In genomic region chr7:126896912-126897311, GRCm38 (mm10) we compare ENCODE assay signal across 8 mouse cellular contexts. TPM values are rescaled to one million over a fixed set of nuclear protein-coding genes. Genes with fewer than 3 reads are reported as not detected.
DNase-seq lines count a peak whose midpoint lies in the region; ATAC-seq and TF ChIP-seq lines count a peak whose summit lies in the region.

No protein-coding gene starts in this region.

- no peak for TF ChIP-seq EP300 in heart, postnatal 0 days (IDR thresholded peaks at IDR 0.05; ENCODE audit: low read depth)

- peaks cover 5% of the 10 kb centered on the region; the same call in 1 of the 2 replicates for H3K79me2 ChIP-seq in liver, adult 2 months (ENCODE audit: control insufficient read depth, insufficient read depth, low read length)
- H3K79me2 ChIP-seq in myocyte (ENCODE audit: control insufficient read depth, insufficient read depth), result no peaks in the 10 kb centered on the region

- H3K4me2 ChIP-seq in embryonic facial prominence, embryonic 13.5 days, result peak overlapping the region; percentile 77; the same call in 1 of the 2 replicates
- peak overlapping the region; percentile 86 for H3K4me2 ChIP-seq in heart, postnatal 0 days (ENCODE audit: low read depth, low read length)
- peak overlapping the region; percentile 99 for H3K4me2 ChIP-seq in myocyte (ENCODE audit: low read depth)

- H3ac ChIP-seq in myocyte (ENCODE audit: control insufficient read depth, insufficient read length), result no peak overlapping the region

- TF ChIP-seq POLR2A in liver, adult 2 months (IDR thresholded peaks at IDR 0.05; ENCODE audit: extremely low read depth, insufficient read depth, low read length), result no peak
- TF ChIP-seq POLR2A in myocyte (IDR thresholded peaks at IDR 0.05; ENCODE audit: insufficient read length, low read depth), result no peak

- H3K9ac ChIP-seq in liver, adult 2 months (ENCODE audit: low read depth, low read length), result peak overlapping the region; percentile 15; the same call in 1 of the 2 replicates
- H3K9ac ChIP-seq in embryonic facial prominence, embryonic 13.5 days, result no peak overlapping the region
- H3K9ac ChIP-seq in heart, postnatal 0 days (replicated peaks; ENCODE audit: low read depth, low read length), result no peak overlapping the region

- TF ChIP-seq CTCF in liver, adult 2 months (IDR thresholded peaks at IDR 0.05; ENCODE audit: low read depth, low read length), result 0 out of 2 replicates have a peak, but pooled peaks have one; percentile 1
- TF ChIP-seq CTCF in heart, postnatal 0 days (IDR thresholded peaks at IDR 0.05; ENCODE audit: low read depth), result no peak

- H3K4me1 ChIP-seq in liver, adult 2 months (ENCODE audit: control insufficient read depth, insufficient read depth, low read length), result 0 out of 2 replicates have a peak, but pooled peaks cover 4% of the 10 kb centered on the region
- H3K4me1 ChIP-seq in embryonic facial prominence, embryonic 13.5 days, result peaks cover 17% of the 10 kb centered on the region
- H3K4me1 ChIP-seq in heart, postnatal 0 days (ENCODE audit: control insufficient read depth, insufficient read depth), result peaks cover 10% of the 10 kb centered on the region; the same call in 1 of the 2 replicates

- ATAC-seq in embryonic facial prominence, embryonic 13.5 days (ENCODE audit: insufficient number of reproducible peaks, insufficient read depth, low FRiP score, low TSS enrichment, low read depth), result no peak
- no peak for ATAC-seq in heart, postnatal 0 days (ENCODE audit: insufficient read depth, low read depth)

- H3K9me3 ChIP-seq in embryonic facial prominence, embryonic 13.5 days, result no peaks in the 10 kb centered on the region
- no peaks in the 10 kb centered on the region for H3K9me3 ChIP-seq in heart, postnatal 0 days (replicated peaks; ENCODE audit: control insufficient read depth, low read length)

- H3K4me3 ChIP-seq in liver, adult 2 months (ENCODE audit: insufficient read depth, low read depth, low read length), result peak overlapping the region; percentile 22; the same call in 1 of the 2 replicates
- H3K4me3 ChIP-seq in embryonic facial prominence, embryonic 13.5 days, result no peak overlapping the region
- no peak overlapping the region for H3K4me3 ChIP-seq in heart, postnatal 0 days (ENCODE audit: low read depth, low read length)
- H3K4me3 ChIP-seq in myocyte, result peak overlapping the region; percentile 62

- H3K27ac ChIP-seq in liver, adult 2 months (replicated peaks; ENCODE audit: insufficient read depth, low read depth, low read length), result peak overlapping the region; percentile 69
- H3K27ac ChIP-seq in embryonic facial prominence, embryonic 13.5 days, result no peak overlapping the region
- peak overlapping the region; percentile 70; the same call in 1 of the 2 replicates for H3K27ac ChIP-seq in heart, postnatal 0 days (ENCODE audit: low read depth)

- WGBS in liver, adult 2 months, result 94% methylated on average over 5 of the region's 5 CpGs
- 91% methylated on average over 5 of the region's 5 CpGs for WGBS in embryonic facial prominence, embryonic 13.5 days
- WGBS in heart, postnatal 0 days, result 82% methylated on average over 5 of the region's 5 CpGs

- peaks cover 36% of the 10 kb centered on the region for H3K36me3 ChIP-seq in liver, adult 2 months (ENCODE audit: control insufficient read depth, insufficient read depth, low read length)
- H3K36me3 ChIP-seq in embryonic facial prominence, embryonic 13.5 days, result peaks cover under 1% of the 10 kb centered on the region; the same call in 1 of the 2 replicates
- 0 out of 2 replicates have a peak, but pooled peaks cover under 1% of the 10 kb centered on the region for H3K36me3 ChIP-seq in heart, postnatal 0 days (replicated peaks; ENCODE audit: control insufficient read depth, insufficient read depth, low read length)
- no peaks in the 10 kb centered on the region for H3K36me3 ChIP-seq in myocyte (ENCODE audit: control insufficient read depth, insufficient read depth)

- no peak for DNase-seq in liver, adult 2 months (ENCODE audit: extremely low read depth, low read depth, low spot score)
- no peak for DNase-seq in liver
- no peak for DNase-seq in heart, postnatal 0 days (ENCODE audit: low spot score)
- DNase-seq in retina, postnatal 1 day, result no peak
- DNase-seq in adrenal gland, postnatal 4 days (ENCODE audit: low spot score in 2 of 2), result no peak
- no peak for DNase-seq in right cerebral cortex, adult 2 months (ENCODE audit: low spot score in 2 of 2)

- H3K27me3 ChIP-seq in liver, adult 2 months (ENCODE audit: control insufficient read depth, insufficient read depth, low read length), result no peaks in the 10 kb centered on the region
- no peaks in the 10 kb centered on the region for H3K27me3 ChIP-seq in embryonic facial prominence, embryonic 13.5 days
- H3K27me3 ChIP-seq in heart, postnatal 0 days (ENCODE audit: control insufficient read depth, insufficient read depth, low read length), result no peaks in the 10 kb centered on the region
- no peaks in the 10 kb centered on the region for H3K27me3 ChIP-seq in myocyte (ENCODE audit: control insufficient read depth, insufficient read depth, insufficient read length)

TF ChIP-seq in myocyte, 11 proteins besides CTCF, POLR2A, EP300 and RAD21:
- TF ChIP-seq SRF (IDR thresholded peaks at IDR 0.05; ENCODE audit: control insufficient read depth, insufficient read length, low read depth) (no peak), USF1 (IDR thresholded peaks at IDR 0.05; ENCODE audit: low read depth) (no peak), REST (IDR thresholded peaks at IDR 0.05; ENCODE audit: insufficient read depth, insufficient read length) (no peak), TCF12 (IDR thresholded peaks at IDR 0.05; ENCODE audit: insufficient read depth, poor library complexity, severe bottlenecking) (no peak)

RNA-seq across cellular contexts. Expression of gene Taok2, which starts 12.4 kb away (rescaled TPM):
- total RNA-seq in liver, adult 2 months (2014; rRNA removed), result 20.5 and 21.7 TPM in 2 replicates
- 28.5 and 42.7 TPM in 2 replicates for polyA plus RNA-seq in liver, adult 2 months (2012; rRNA removed)
- 53.4 and 53.6 TPM in 2 replicates for polyA plus RNA-seq in embryonic facial prominence, embryonic 13.5 days (2015; fragmentation: Nextera tagmentation; extraction: Ambion mirVana)
- total RNA-seq in heart, postnatal 0 days (2014; rRNA removed; ENCODE audit: low replicate concordance), result 47.4 and 47.9 TPM in 2 replicates
- 17.9 and 20.9 TPM in 2 replicates for polyA plus RNA-seq in heart, postnatal 0 days (2015; fragmentation: Nextera tagmentation; extraction: Ambion mirVana)
- polyA plus RNA-seq in myocyte (2012; fragmentation: generic; extraction: Trizol), result 26.6 TPM
- total RNA-seq in adrenal gland, postnatal 4 days (2021), result 100 to 1,000 TPM; 104 to 108 TPM

RNA-seq across cellular contexts. Expression of gene Tmem219, which starts 25.8 kb away (rescaled TPM):
- total RNA-seq in liver, adult 2 months (2014; rRNA removed), result 78.4 and 98.6 TPM in 2 replicates
- polyA plus RNA-seq in liver, adult 2 months (2012; rRNA removed), result 94.9 and 120 TPM in 2 replicates
- polyA plus RNA-seq in embryonic facial prominence, embryonic 13.5 days (2015; fragmentation: Nextera tagmentation; extraction: Ambion mirVana), result 28.3 and 28.6 TPM in 2 replicates
- 19.9 and 30.0 TPM in 2 replicates for total RNA-seq in heart, postnatal 0 days (2014; rRNA removed; ENCODE audit: low replicate concordance)
- polyA plus RNA-seq in heart, postnatal 0 days (2015; fragmentation: Nextera tagmentation; extraction: Ambion mirVana), result 19.9 and 20.5 TPM in 2 replicates
- polyA plus RNA-seq in myocyte (2012; fragmentation: generic; extraction: Trizol), result 34.1 TPM
- 10 to 100 TPM; 34.9 to 39.0 TPM for total RNA-seq in adrenal gland, postnatal 4 days (2021)

RNA-seq across cellular contexts. Expression of gene Kctd13, which starts 31.8 kb away (rescaled TPM):
- total RNA-seq in liver, adult 2 months (2014; rRNA removed), result 2.1 and 3.4 TPM in 2 replicates
- 5.8 and 7.6 TPM in 2 replicates for polyA plus RNA-seq in liver, adult 2 months (2012; rRNA removed)
- polyA plus RNA-seq in embryonic facial prominence, embryonic 13.5 days (2015; fragmentation: Nextera tagmentation; extraction: Ambion mirVana), result 17.8 and 19.8 TPM in 2 replicates
- 6.8 and 8.2 TPM in 2 replicates for total RNA-seq in heart, postnatal 0 days (2014; rRNA removed; ENCODE audit: low replicate concordance)
- 11.2 TPM in 2 replicates for polyA plus RNA-seq in heart, postnatal 0 days (2015; fragmentation: Nextera tagmentation; extraction: Ambion mirVana)
- polyA plus RNA-seq in myocyte (2012; fragmentation: generic; extraction: Trizol), result 14.6 TPM
- total RNA-seq in adrenal gland, postnatal 4 days (2021), result 10 to 100 TPM; 27.3 to 28.5 TPM

RNA-seq across cellular contexts. Expression of gene Ino80e, which starts 34.7 kb away (rescaled TPM):
- total RNA-seq in liver, adult 2 months (2014; rRNA removed), result 2.5 and 4.8 TPM in 2 replicates
- polyA plus RNA-seq in liver, adult 2 months (2012; rRNA removed), result 16.3 and 18.5 TPM in 2 replicates
- polyA plus RNA-seq in embryonic facial prominence, embryonic 13.5 days (2015; fragmentation: Nextera tagmentation; extraction: Ambion mirVana), result 84.1 and 108 TPM in 2 replicates
- 16.6 and 29.5 TPM in 2 replicates for total RNA-seq in heart, postnatal 0 days (2014; rRNA removed; ENCODE audit: low replicate concordance)
- 35.8 and 37.0 TPM in 2 replicates for polyA plus RNA-seq in heart, postnatal 0 days (2015; fragmentation: Nextera tagmentation; extraction: Ambion mirVana)
- 62.4 TPM for polyA plus RNA-seq in myocyte (2012; fragmentation: generic; extraction: Trizol)
- 10 to 100 TPM; 49.7 to 51.9 TPM for total RNA-seq in adrenal gland, postnatal 4 days (2021)

RNA-seq across cellular contexts. Expression of gene Hirip3, which starts 35.1 kb away (rescaled TPM):
- 1.0 and 1.5 TPM in 2 replicates for total RNA-seq in liver, adult 2 months (2014; rRNA removed)
- polyA plus RNA-seq in liver, adult 2 months (2012; rRNA removed), result 1.00 and 2.4 TPM in 2 replicates
- polyA plus RNA-seq in embryonic facial prominence, embryonic 13.5 days (2015; fragmentation: Nextera tagmentation; extraction: Ambion mirVana), result 37.5 and 43.0 TPM in 2 replicates
- 2.6 and 5.3 TPM in 2 replicates for total RNA-seq in heart, postnatal 0 days (2014; rRNA removed; ENCODE audit: low replicate concordance)
- polyA plus RNA-seq in heart, postnatal 0 days (2015; fragmentation: Nextera tagmentation; extraction: Ambion mirVana), result 6.6 and 8.6 TPM in 2 replicates
- polyA plus RNA-seq in myocyte (2012; fragmentation: generic; extraction: Trizol), result 16.2 TPM
- 10 to 100 TPM; 32.3 to 41.4 TPM for total RNA-seq in adrenal gland, postnatal 4 days (2021)

Comparison
In these comparisons a context has a peak if more than half of its experiments do, and no peak if none do; other contexts are left out.
1. H3K4me3 ChIP-seq: peak in liver, adult 2 months (single experiment) and myocyte (single experiment); none in embryonic facial prominence, embryonic 13.5 days (single experiment) and heart, postnatal 0 days (single experiment).
2. Peak in every context shown above with its lines, with median percentiles within 50 percentile points of each other: H3K4me2 ChIP-seq.